Mouse (Mus musculus) liver, adult 2 months (tissue): ENCODE data around the gene Rbp4.
A peak's percentile ranks its signal among the peaks of the same experiment; 100 is the strongest.

Experiments
- CTCF ChIP-seq: fragments of 200-500 bp; IDR thresholded peaks from 2 replicates; pipeline ENCODE4 v1.5.1; 2011; ENCODE audit warnings: low read depth, low read length, control low read depth
- POLR2A ChIP-seq: fragments of 200-500 bp; IDR thresholded peaks from 2 replicates; pipeline ENCODE4 v1.6.1; 2011; ENCODE audit warnings: low read length, control low read depth; ENCODE audit not compliant: insufficient read depth; ENCODE audit errors: extremely low read depth

- no peak for TF ChIP-seq POLR2A
- peak; percentile 85 for TF ChIP-seq CTCF
These were observed 38.0 kb downstream of the Rbp4 start for GRCm38 (mm10) chr19:38086948-38087551.
